Mouse (Mus musculus): ENCODE data around the gene Slc9a3r1. TPM values are rescaled to one million over a fixed set of nuclear protein-coding genes. Genes with fewer than 3 reads are reported as not detected.

The Slc9a3r1 gene
- polyA plus RNA-seq, 1 experiment from 2014 or later, result 35.2 TPM

GRCm38 (mm10) chr11:115160016-115160797 is 2.9 kb upstream of the Slc9a3r1 start:
- ATAC-seq (replicated peaks; ENCODE audit: low FRiP score) (no peak), DNase-seq (ENCODE audit: low spot score) (peak; percentile 78)
- no peaks in the 10 kb centered on the region for H3K9me3 ChIP-seq (ENCODE audit: control insufficient read depth, low read length)
- WGBS, result 55% methylated on average over 11 of the region's 11 CpGs
- no peaks in the 10 kb centered on the region for H3K36me3 ChIP-seq (ENCODE audit: control insufficient read depth, insufficient read depth, low read length)
- no peak overlapping the region for H3K4me2 ChIP-seq (ENCODE audit: low read depth, low read length, severe bottlenecking)
- H3K9ac ChIP-seq (ENCODE audit: low read length), result no peak overlapping the region
- peaks cover 7% of the 10 kb centered on the region for H3K4me1 ChIP-seq (replicated peaks; ENCODE audit: control insufficient read depth, insufficient read depth, low read length)
- H3K27me3 ChIP-seq (ENCODE audit: control insufficient read depth, insufficient read depth, low read length), result peaks cover 16% of the 10 kb centered on the region
- H3K27ac ChIP-seq (ENCODE audit: low read depth, low read length), result no peak overlapping the region
- H3K4me3 ChIP-seq (ENCODE audit: low read depth, low read length), result no peak overlapping the region

- no peaks in the 10 kb centered on the region for H3K36me3 ChIP-seq (ENCODE audit: control insufficient read depth, insufficient read depth, low read length)
- 25% methylated on average over 10 of the region's 10 CpGs for WGBS
- H3K27ac ChIP-seq (ENCODE audit: low read depth, low read length), result no peak overlapping the region
- ATAC-seq (replicated peaks; ENCODE audit: low FRiP score) (no peak), DNase-seq (ENCODE audit: low spot score) (peak; percentile 90)
- no peak overlapping the region for H3K4me3 ChIP-seq (ENCODE audit: low read depth, low read length)
- no peak overlapping the region for H3K4me2 ChIP-seq (ENCODE audit: low read depth, low read length, severe bottlenecking)
- no peak overlapping the region for H3K9ac ChIP-seq (ENCODE audit: low read length)
- H3K27me3 ChIP-seq (ENCODE audit: control insufficient read depth, insufficient read depth, low read length), result peaks cover 15% of the 10 kb centered on the region
- H3K9me3 ChIP-seq (ENCODE audit: control insufficient read depth, low read length), result no peaks in the 10 kb centered on the region
- peaks cover 7% of the 10 kb centered on the region for H3K4me1 ChIP-seq (replicated peaks; ENCODE audit: control insufficient read depth, insufficient read depth, low read length)
Observed at GRCm38 (mm10) chr11:115160883-115161577, 2.1 kb upstream of the Slc9a3r1 start.

GRCm38 (mm10) chr11:115161578-115162204 is 1.4 kb upstream of the Slc9a3r1 start:
- H3K9me3 ChIP-seq (ENCODE audit: control insufficient read depth, low read length), result no peaks in the 10 kb centered on the region
- peaks cover 15% of the 10 kb centered on the region for H3K27me3 ChIP-seq (ENCODE audit: control insufficient read depth, insufficient read depth, low read length)
- H3K9ac ChIP-seq (ENCODE audit: low read length), result no peak overlapping the region
- H3K4me3 ChIP-seq (ENCODE audit: low read depth, low read length), result no peak overlapping the region
- H3K4me1 ChIP-seq (replicated peaks; ENCODE audit: control insufficient read depth, insufficient read depth, low read length), result peaks cover 7% of the 10 kb centered on the region
- H3K4me2 ChIP-seq (ENCODE audit: low read depth, low read length, severe bottlenecking), result no peak overlapping the region
- no peak overlapping the region for H3K27ac ChIP-seq (ENCODE audit: low read depth, low read length)
- no peak for DNase-seq (ENCODE audit: low spot score)
- 59% methylated on average over 9 of the region's 9 CpGs for WGBS
- ATAC-seq (replicated peaks; ENCODE audit: low FRiP score), result no peak
- no peaks in the 10 kb centered on the region for H3K36me3 ChIP-seq (ENCODE audit: control insufficient read depth, insufficient read depth, low read length)

GRCm38 (mm10) chr11:115162205-115162601 is 938 bp upstream of the Slc9a3r1 start:
- H3K36me3 ChIP-seq (ENCODE audit: control insufficient read depth, insufficient read depth, low read length), result no peaks in the 10 kb centered on the region
- H3K9me3 ChIP-seq (ENCODE audit: control insufficient read depth, low read length), result no peaks in the 10 kb centered on the region
- peak overlapping the region; percentile 37; the same call in 1 of the 2 replicates for H3K9ac ChIP-seq (ENCODE audit: low read length)
- H3K4me1 ChIP-seq (replicated peaks; ENCODE audit: control insufficient read depth, insufficient read depth, low read length), result peaks cover 7% of the 10 kb centered on the region
- H3K4me3 ChIP-seq (ENCODE audit: low read depth, low read length), result no peak overlapping the region
- WGBS, result 21% methylated on average over 9 of the region's 9 CpGs
- H3K27me3 ChIP-seq (ENCODE audit: control insufficient read depth, insufficient read depth, low read length), result peaks cover 15% of the 10 kb centered on the region
- H3K27ac ChIP-seq (ENCODE audit: low read depth, low read length), result no peak overlapping the region
- ATAC-seq (replicated peaks; ENCODE audit: low FRiP score) (no peak), DNase-seq (ENCODE audit: low spot score) (no peak)
- no peak overlapping the region for H3K4me2 ChIP-seq (ENCODE audit: low read depth, low read length, severe bottlenecking)

GRCm38 (mm10) chr11:115163568-115164150 is 518 bp downstream of the Slc9a3r1 start:
- under 1% methylated on average over 47 of the region's 47 CpGs for WGBS
- Histone ChIP-seq H3K9ac (ENCODE audit: low read length) (peak overlapping the region; percentile 51), H3K27ac (ENCODE audit: low read depth, low read length) (no peak overlapping the region)

GRCm38 (mm10) chr11:115164341-115164975 is 1.3 kb downstream of the Slc9a3r1 start:
- Histone ChIP-seq H3K4me2 (ENCODE audit: low read depth, low read length, severe bottlenecking) (peak overlapping the region; percentile 93), H3K9me3 (ENCODE audit: control insufficient read depth, low read length) (no peaks in the 10 kb centered on the region), H3K27ac (ENCODE audit: low read depth, low read length) (no peak overlapping the region), H3K27me3 (ENCODE audit: control insufficient read depth, insufficient read depth, low read length) (peaks cover 15% of the 10 kb centered on the region), H3K36me3 (ENCODE audit: control insufficient read depth, insufficient read depth, low read length) (no peaks in the 10 kb centered on the region), H3K4me1 (replicated peaks; ENCODE audit: control insufficient read depth, insufficient read depth, low read length) (peaks cover 7% of the 10 kb centered on the region), H3K9ac (ENCODE audit: low read length) (peak overlapping the region; percentile 51), H3K4me3 (ENCODE audit: low read depth, low read length) (peak overlapping the region; percentile 59)
- under 1% methylated on average over 14 of the region's 14 CpGs for WGBS
- DNase-seq (ENCODE audit: low spot score) (no peak), ATAC-seq (replicated peaks; ENCODE audit: low FRiP score) (no peak)

More at GRCm38 (mm10) chr11:115163568-115164150, 518 bp downstream of the Slc9a3r1 start:
- Histone ChIP-seq H3K9me3 (ENCODE audit: control insufficient read depth, low read length) (no peaks in the 10 kb centered on the region), H3K27me3 (ENCODE audit: control insufficient read depth, insufficient read depth, low read length) (peaks cover 15% of the 10 kb centered on the region), H3K4me1 (replicated peaks; ENCODE audit: control insufficient read depth, insufficient read depth, low read length) (peaks cover 7% of the 10 kb centered on the region), H3K4me2 (ENCODE audit: low read depth, low read length, severe bottlenecking) (peak overlapping the region; percentile 93), H3K4me3 (ENCODE audit: low read depth, low read length) (peak overlapping the region; percentile 59), H3K36me3 (ENCODE audit: control insufficient read depth, insufficient read depth, low read length) (no peaks in the 10 kb centered on the region)
- ATAC-seq (replicated peaks; ENCODE audit: low FRiP score), result peak; percentile 40
- peak; percentile 79 for DNase-seq (ENCODE audit: low spot score)

- Histone ChIP-seq H3K9ac (ENCODE audit: low read length) (peak overlapping the region; percentile 51; the same call in 1 of the 2 replicates), H3K27ac (ENCODE audit: low read depth, low read length) (no peak overlapping the region), H3K4me1 (replicated peaks; ENCODE audit: control insufficient read depth, insufficient read depth, low read length) (peaks cover 7% of the 10 kb centered on the region), H3K4me2 (ENCODE audit: low read depth, low read length, severe bottlenecking) (peak overlapping the region; percentile 93), H3K27me3 (ENCODE audit: control insufficient read depth, insufficient read depth, low read length) (peaks cover 15% of the 10 kb centered on the region), H3K36me3 (ENCODE audit: control insufficient read depth, insufficient read depth, low read length) (no peaks in the 10 kb centered on the region), H3K9me3 (ENCODE audit: control insufficient read depth, low read length) (no peaks in the 10 kb centered on the region), H3K4me3 (ENCODE audit: low read depth, low read length) (peak overlapping the region; percentile 59)
- DNase-seq (ENCODE audit: low spot score) (no peak), ATAC-seq (replicated peaks; ENCODE audit: low FRiP score) (no peak)
- 4% methylated on average over 9 of the region's 9 CpGs for WGBS
Observed at GRCm38 (mm10) chr11:115164976-115165374, 1.8 kb downstream of the Slc9a3r1 start.

- DNase-seq (ENCODE audit: low spot score) (no peak), ATAC-seq (replicated peaks; ENCODE audit: low FRiP score) (no peak)
- H3K4me1 ChIP-seq (replicated peaks; ENCODE audit: control insufficient read depth, insufficient read depth, low read length), result peaks cover 9% of the 10 kb centered on the region
- no peak overlapping the region for H3K9ac ChIP-seq (ENCODE audit: low read length)
- no peak overlapping the region for H3K4me3 ChIP-seq (ENCODE audit: low read depth, low read length)
- no peak overlapping the region for H3K4me2 ChIP-seq (ENCODE audit: low read depth, low read length, severe bottlenecking)
- 84% methylated on average over 3 of the region's 3 CpGs for WGBS
- peaks cover 11% of the 10 kb centered on the region for H3K27me3 ChIP-seq (ENCODE audit: control insufficient read depth, insufficient read depth, low read length)
- H3K27ac ChIP-seq (ENCODE audit: low read depth, low read length), result no peak overlapping the region
- H3K9me3 ChIP-seq (ENCODE audit: control insufficient read depth, low read length), result no peaks in the 10 kb centered on the region
- no peaks in the 10 kb centered on the region for H3K36me3 ChIP-seq (ENCODE audit: control insufficient read depth, insufficient read depth, low read length)
Observed at GRCm38 (mm10) chr11:115166776-115167175, 3.6 kb downstream of the Slc9a3r1 start.
